Mouse (Mus musculus) urinary bladder, postnatal 4 days (tissue): ENCODE measurements around the gene Cdhr3.
"Not testable (repeated sequence)": the region's sequence is repeated elsewhere in the genome, so short reads cannot be mapped to it uniquely, and the experiment has no call there.

Experiments used
- DNase-seq, 2 experiments: peaks; one replicate each; pipeline ENCODE4 v3.0.0; 2021 to 2022; ENCODE audit warnings: low spot score in 2 of 2

The Cdhr3 gene

GRCm38 (mm10) chr12:33076309-33076708 lies 16.4 kb downstream of the Cdhr3 start:
- no peak for DNase-seq

GRCm38 (mm10) chr12:33071901-33072672 lies 20.6 kb downstream of the Cdhr3 start:
- DNase-seq, result no peak

- DNase-seq, result no peak
Measured at GRCm38 (mm10) chr12:33068977-33069376, 23.7 kb downstream of the Cdhr3 start.

GRCm38 (mm10) chr12:33066355-33066754 lies 26.3 kb downstream of the Cdhr3 start:
- DNase-seq, result no peak

GRCm38 (mm10) chr12:33065162-33065561 lies 27.5 kb downstream of the Cdhr3 start:
- no peak for DNase-seq

GRCm38 (mm10) chr12:33064266-33064665 lies 28.4 kb downstream of the Cdhr3 start:
- no peak for DNase-seq

- DNase-seq, result no peak
Measured at GRCm38 (mm10) chr12:33063250-33063649, 29.4 kb downstream of the Cdhr3 start.

GRCm38 (mm10) chr12:33062379-33062778 lies 30.3 kb downstream of the Cdhr3 start:
- not testable (repeated sequence) for DNase-seq

GRCm38 (mm10) chr12:33061651-33062050 lies 31.0 kb downstream of the Cdhr3 start:
- DNase-seq, result no peak

GRCm38 (mm10) chr12:33057231-33058048 lies 35.2 kb downstream of the Cdhr3 start:
- DNase-seq, result peak in 1 of 2 experiments; percentile 25

GRCm38 (mm10) chr12:33056574-33056973 lies 36.1 kb downstream of the Cdhr3 start:
- no peak for DNase-seq

GRCm38 (mm10) chr12:33056074-33056473 lies 36.6 kb downstream of the Cdhr3 start:
- DNase-seq, result no peak

GRCm38 (mm10) chr12:33053746-33054145 lies 38.9 kb downstream of the Cdhr3 start:
- no peak for DNase-seq

GRCm38 (mm10) chr12:33053311-33053710 lies 39.4 kb downstream of the Cdhr3 start:
- no peak for DNase-seq

GRCm38 (mm10) chr12:33048391-33048790 lies 44.3 kb downstream of the Cdhr3 start:
- DNase-seq, result no peak

GRCm38 (mm10) chr12:33046434-33046833 lies 46.2 kb downstream of the Cdhr3 start:
- DNase-seq, result no peak

- no peak for DNase-seq
Measured at GRCm38 (mm10) chr12:33045533-33046361, 46.9 kb downstream of the Cdhr3 start.

- no peak for DNase-seq
Measured at GRCm38 (mm10) chr12:33041476-33041875, 51.2 kb downstream of the Cdhr3 start.

GRCm38 (mm10) chr12:33040811-33041210 lies 51.9 kb downstream of the Cdhr3 start:
- DNase-seq, result no peak

GRCm38 (mm10) chr12:33038676-33039075 lies 54.0 kb downstream of the Cdhr3 start:
- no peak for DNase-seq

- DNase-seq, result no peak
Measured at GRCm38 (mm10) chr12:33035719-33036521, 56.8 kb downstream of the Cdhr3 start.
